9 mouse cellular contexts compared by ENCODE assay signal in the genomic region with DNA sequence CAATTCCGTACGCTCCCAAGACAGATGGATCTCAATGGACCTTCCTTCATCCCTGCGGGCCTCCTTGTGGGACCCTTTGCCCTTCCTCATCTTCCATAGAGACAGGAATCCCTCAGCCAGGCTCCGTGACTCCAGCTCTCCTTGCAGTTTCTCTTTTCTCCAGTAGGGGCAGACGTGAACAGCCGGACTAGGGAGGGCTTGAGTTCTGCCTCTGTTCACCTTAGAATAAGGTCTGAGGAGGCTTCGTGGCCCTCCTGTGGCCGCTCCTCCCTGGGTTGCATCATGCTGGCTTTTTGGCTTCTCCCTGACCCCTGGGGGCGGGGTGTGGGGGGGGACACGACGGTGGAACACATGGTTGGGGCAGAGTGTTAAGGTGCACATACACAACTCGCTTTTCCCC.
DNase-seq lines count a peak whose midpoint lies in the region; ATAC-seq lines count a peak whose summit lies in the region.
"Had no signal": no experiment of that assay in that cellular context is flagged by ENCODE, and none has a peak within 500 bp of the region (broad histone marks: within the 10 kb centered on the region; RNA-seq: fewer than 3 reads in every experiment).

No protein-coding gene starts in this region.

- no peak overlapping the region for H3K9ac ChIP-seq in kidney, embryonic 14.5 days (ENCODE audit: low read depth, low read length)

- 25% methylated on average over 12 of the region's 12 CpGs for WGBS in kidney, embryonic 14.5 days

- no peaks in the 10 kb centered on the region for H3K27me3 ChIP-seq in kidney, embryonic 14.5 days (ENCODE audit: control insufficient read depth, insufficient read depth, low read length)

- peak; percentile 54 for DNase-seq in urinary bladder, postnatal 14 days (ENCODE audit: low spot score)
- no peak for DNase-seq in urinary bladder, postnatal 10 days (ENCODE audit: low spot score)
- peak; percentile 86 to 89 for DNase-seq in cerebellum, postnatal 10 days
- peak; percentile 34 to 46 for DNase-seq in lung, adult 18-20 months
- peak; percentile 53 for DNase-seq in thymus, postnatal 0 days (ENCODE audit: low spot score)

- no peak overlapping the region for H3K27ac ChIP-seq in kidney, embryonic 14.5 days (ENCODE audit: low read depth, low read length)

- no peaks in the 10 kb centered on the region for H3K4me1 ChIP-seq in kidney, embryonic 14.5 days (ENCODE audit: control insufficient read depth, insufficient read depth, low read length)

- no peak overlapping the region for H3K4me2 ChIP-seq in kidney, embryonic 14.5 days (replicated peaks; ENCODE audit: low read depth, low read length)

- 0 out of 2 replicates have a peak, but pooled peaks cover 3% of the 10 kb centered on the region for H3K9me3 ChIP-seq in kidney, embryonic 14.5 days (ENCODE audit: control insufficient read depth, low read length)

- no peaks in the 10 kb centered on the region for H3K36me3 ChIP-seq in kidney, embryonic 14.5 days (ENCODE audit: control insufficient read depth, insufficient read depth, low read length)

- peak; percentile 50 for ATAC-seq in granulocyte monocyte progenitor cell, adult 5-6 weeks (replicated peaks; ENCODE audit: poor library complexity, severe bottlenecking)
- ATAC-seq in kidney, embryonic 14.5 days (ENCODE audit: low FRiP score, low TSS enrichment) = peak; percentile 71
- ATAC-seq in neutrophil, adult 5-6 weeks (ENCODE audit: extremely low read depth, insufficient number of reproducible peaks, low FRiP score, poor library complexity, severe bottlenecking) = peak; percentile 55; the same call in 1 of the 2 replicates

- no peak overlapping the region for H3K4me3 ChIP-seq in kidney, embryonic 14.5 days (ENCODE audit: low read length)
- H3K4me3 ChIP-seq: myocyte had no signal
